Mouse (Mus musculus) natural killer cell, adult 2 months (primary cell): Measurements from ENCODE around the gene Dnm3.

Experiments used
- DNase-seq, 2 experiments: peaks; one replicate each; pipeline ENCODE4 v3.0.0; 2022; ENCODE audit warnings: low spot score in 2 of 2

Gene Dnm3

DNA sequence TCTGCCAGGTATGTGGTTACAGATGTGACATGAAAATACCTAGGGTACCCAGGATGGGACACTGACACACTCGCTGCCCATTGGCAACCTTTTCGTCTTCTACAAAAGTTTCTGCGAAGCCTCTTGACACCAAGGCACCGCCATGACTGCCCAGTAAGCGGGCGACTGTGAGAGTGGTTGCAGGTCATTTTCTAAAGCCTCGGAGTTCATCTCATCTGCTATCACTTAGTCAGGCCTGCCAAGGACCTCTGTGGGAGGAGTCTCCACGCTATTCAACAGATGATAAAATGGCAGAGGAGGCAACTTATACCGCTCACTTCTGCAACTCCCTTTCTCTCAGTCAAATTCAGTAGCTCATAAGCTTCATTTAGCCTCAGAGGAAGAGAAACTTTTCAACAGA lies 268.8 kb downstream of the Dnm3 start:
- DNase-seq: no peak

DNA sequence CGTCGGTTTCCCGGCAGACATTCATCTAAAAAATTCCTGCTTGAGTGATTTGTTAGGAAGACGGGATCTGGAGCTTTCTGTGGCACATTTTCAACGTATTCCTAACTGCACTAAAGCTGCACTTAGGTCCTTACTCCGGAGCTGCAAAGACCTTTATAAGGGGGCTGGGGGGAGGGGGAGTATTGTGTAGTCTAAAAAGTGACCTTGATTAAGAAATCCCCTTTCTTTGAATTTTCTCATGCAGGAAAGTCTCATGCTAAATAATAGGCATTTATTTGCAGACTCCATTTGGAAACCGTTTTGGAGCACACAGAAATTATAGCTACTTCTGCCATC lies 270.2 kb downstream of the Dnm3 start:
- no peak for DNase-seq

DNA sequence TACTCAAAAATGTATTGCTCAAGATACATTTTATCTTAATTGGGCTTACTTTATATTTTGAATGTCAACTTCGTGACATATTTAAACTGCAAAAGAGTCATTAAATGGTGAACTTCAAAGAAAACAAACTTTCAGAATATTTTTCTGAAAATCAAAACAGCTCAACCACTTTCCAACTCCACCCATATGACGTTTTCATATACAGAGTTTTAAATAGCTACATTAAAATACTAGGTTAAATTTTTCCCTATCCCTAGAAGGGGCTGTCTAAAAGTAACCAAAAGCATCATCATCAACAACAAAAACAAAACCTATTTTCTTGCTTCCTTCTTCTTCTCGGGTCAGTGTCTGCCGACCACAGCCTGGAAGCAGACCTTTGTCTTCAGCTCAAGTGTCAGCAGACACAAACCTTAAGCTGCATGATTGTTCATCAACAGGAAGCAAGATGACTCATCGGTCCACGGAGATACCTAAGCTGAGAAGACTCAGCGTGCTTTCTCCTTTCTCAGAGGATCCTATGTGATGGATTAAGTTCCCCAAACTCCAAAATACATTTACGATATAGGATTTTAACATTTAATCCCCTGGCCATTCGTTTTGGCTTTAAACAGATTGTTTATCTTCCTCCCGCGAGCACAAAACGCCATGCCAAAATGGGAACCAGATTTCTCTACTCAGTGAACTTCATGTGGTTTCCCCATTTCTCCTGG lies 270.7 kb downstream of the Dnm3 start:
- peak; percentile 74 to 75 for DNase-seq

DNA sequence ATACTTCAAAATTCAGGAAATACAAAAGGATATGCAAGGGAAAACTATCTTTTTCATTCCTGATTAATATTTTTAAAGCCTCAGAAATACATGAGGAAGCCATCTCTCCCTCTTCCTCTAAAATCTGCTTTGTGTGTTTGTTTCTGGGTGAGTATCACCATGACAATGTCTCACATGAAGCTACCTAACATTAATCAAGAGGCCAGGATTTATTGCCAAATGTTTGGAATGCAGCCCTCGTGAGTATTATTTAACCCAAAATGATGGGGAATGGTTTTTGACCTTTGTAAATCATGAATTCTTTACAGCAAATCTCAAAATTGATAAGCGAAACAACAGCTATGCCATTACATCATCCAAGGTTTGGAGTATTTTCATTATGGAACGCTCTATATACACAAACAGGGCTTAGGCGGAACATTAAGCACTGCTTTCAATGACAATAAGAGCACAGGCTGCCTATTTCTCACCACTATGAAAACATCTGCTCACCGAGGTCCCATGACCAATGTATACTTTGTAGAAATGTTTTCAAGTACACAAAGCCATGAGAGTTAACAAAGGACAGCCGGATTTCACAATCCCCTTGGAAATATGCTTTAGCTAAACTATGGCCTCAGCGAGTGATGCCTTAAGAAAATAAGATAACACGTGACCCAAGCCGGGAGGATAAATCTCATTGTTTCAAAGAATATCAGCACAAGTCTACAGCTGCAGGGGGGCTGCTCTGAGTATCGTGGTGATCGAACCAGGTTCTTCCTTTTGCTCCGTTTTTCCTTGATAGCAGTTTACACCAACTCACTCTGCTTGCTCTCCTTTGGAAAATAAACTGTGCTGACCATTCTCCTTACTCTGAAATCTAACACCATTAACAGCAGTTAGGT lies 275.1 kb downstream of the Dnm3 start:
- DNase-seq: no peak

DNA sequence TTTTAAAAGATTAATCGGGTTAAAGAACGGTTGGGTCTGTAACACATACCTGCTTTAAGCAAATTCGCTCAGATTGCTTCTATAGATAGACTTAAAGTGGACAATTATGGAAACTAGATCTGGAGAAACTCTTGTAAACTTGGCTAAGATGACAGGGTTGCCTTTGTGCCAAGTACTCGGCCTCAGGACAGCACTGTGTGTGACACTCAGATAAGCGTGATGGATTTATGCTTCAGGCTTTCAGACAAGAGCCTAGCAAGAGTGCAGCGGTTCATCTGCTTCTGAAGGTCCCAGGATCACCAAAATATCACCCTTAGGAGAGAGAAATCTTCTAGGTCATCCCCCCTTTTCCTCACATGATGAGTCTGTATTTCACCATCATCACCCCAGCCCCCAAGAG lies 277.4 kb downstream of the Dnm3 start:
- no peak for DNase-seq

DNA sequence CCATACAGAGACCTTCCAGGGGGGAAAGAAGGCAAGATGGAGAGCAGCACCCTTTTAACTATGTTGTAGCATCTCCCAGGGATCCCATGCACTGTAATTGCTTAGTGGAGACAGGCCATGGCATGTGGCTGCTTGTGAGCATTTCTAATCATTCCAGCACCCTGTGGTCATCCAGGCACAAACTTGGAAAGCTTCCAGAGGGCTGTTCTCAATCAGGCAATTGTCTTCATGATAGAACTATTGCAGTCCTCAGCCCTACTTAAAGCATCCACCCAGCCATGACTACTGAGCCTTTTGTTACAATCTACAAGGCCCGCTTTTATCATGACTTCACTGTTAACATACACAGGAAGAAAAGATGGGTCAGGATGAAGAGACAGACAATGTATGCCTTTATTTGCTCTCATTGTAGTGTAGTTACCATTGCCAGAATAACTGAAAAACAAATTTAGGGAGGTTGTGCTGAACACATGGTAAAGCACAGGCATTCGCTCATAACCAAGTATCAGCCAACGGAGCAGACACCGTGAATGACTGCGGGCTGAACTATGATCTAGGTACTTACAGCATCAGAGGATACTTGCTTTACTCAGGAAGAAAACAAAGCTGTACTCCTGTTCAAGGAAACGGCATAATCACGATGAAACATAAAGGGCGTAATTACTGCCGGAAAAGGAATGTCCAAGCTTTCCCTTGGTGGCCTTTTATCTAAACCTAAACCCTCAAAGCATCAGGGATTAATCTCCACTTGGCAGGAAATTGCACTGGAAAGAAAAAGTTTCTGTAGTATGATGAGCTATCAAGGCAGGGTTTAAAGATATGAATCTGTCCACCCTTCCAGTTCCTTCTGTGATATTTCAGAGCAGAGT lies 280.8 kb downstream of the Dnm3 start:
- DNase-seq: no peak

DNA sequence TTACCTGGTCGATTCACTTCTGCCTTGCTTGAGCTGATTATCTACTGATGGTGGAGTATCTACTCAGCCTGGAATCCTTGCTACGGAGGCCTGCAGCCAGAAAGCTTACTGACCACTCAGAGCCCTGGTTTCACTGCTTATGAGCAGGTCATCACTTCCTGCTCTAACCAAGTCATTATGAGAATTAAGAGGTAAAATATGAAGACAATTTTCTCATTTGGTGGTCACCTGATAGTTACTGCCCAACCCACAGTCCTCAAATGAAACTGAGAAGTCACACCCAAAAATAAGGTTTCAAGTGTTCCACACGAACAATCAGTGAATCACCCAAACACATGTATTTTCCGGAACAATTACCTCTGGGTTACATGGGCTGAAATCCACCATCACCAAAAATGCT lies 289.1 kb downstream of the Dnm3 start:
- DNase-seq: no peak

DNA sequence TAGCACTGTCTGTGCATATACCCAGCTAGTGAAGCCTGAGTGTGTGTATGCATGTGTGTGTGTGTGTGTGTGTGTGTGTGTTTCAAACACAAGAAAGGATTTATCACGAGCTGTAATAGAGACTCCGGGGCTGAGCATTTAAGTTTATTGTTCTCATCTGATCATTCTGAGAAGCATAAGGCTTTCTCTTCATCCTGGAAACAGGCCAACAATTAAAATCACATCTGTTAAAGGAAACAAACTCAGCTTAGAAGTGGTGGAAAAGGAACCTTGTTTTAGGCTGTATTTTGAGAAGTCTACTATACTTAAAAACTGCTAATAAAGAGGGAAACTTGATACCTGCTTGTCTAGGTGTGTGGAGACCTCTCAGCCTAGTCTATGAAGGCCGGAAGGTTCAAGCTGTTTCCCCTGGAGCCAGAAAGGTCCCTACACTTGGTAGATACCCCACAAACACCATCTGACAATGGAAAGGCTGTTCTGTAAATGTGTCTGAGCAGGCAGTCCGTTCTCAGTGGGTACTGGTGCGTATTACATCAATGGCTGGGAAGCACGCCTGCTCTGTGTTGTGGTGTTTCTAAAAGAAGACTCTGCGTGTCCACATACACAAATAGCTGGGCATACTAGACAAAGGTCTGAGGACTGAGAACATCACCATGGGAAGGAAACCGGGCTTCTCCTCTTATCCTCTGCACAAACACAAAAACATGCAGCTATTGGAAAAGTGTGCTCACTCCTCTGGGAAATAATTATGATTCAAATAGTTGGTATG lies 290.3 kb downstream of the Dnm3 start:
- DNase-seq: no peak

DNA sequence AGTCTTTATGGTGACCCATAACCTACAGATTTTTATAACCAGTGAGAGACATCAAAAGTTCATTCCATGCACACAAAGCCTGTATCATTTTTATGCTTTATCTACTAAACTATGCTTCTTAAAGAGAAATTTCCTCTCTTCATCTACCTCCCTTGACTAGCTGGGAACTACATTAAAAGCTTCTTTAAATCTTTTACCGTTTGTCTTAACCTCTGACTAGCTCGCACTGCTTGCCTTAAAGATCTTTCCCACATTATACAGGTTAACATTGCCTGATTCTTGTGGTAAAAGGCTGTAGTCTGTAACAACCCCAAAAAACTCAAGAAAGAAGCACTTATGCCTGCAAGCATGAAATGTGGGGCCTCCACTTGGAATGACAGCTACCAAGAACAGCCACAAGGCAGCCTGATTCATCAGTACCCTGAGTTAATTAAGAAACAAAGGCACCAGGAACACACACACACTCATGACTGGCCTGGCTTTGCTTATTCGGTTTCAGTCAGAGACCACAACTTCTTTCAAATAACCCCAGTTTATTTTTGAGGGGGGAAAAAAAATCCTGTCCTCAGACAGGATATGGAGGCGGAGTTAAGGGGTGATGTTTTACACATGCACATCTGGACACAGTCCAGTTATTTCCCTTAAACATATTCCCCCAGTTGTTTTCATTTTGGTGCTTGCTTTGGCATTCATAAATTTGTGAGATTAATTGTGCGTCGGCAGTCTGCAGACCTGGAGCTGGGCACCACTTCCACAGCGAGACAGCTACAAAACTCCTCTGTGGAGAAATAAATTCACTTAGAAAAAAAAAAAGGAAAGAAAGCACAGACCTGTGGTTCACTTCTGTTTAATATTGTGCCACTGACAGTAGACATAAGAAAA lies 291.1 kb downstream of the Dnm3 start:
- peak; percentile 28 to 29 for DNase-seq

DNA sequence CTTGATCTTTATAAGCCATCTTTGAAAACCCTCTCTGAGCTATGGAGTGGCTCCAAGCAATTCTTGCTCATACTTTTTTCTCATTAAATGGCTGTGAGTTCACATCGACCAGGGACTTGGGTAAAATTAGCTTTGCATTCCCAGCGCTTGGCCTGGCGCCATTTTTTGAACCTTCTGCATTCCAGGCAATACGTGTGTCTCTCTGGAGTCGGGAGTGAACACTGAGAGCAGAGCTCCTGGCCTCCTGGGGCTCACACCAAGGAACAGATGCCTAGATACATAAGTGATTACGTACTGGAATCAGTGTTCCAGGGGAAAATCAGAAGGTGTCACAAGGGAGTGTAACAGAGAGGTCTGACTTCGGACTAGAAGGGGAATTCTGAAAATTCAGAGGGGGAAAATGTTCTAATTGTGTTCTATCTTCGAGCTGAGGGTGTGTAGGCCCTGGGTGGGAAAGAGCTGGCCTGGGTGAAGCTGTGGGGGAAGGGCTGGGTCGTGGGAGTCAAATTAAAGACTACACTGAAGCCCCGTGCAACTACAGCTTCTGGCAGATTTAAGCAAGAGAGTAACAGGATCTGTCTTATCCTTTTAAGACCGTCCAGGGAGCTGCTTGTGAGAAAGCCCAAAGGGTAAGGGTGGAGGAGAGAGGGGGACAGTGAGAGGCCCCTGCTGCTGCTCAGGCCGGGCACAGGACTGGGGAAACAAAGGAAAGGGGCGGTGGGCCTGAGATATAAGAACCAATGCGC lies 293.7 kb downstream of the Dnm3 start:
- DNase-seq: no peak

DNA sequence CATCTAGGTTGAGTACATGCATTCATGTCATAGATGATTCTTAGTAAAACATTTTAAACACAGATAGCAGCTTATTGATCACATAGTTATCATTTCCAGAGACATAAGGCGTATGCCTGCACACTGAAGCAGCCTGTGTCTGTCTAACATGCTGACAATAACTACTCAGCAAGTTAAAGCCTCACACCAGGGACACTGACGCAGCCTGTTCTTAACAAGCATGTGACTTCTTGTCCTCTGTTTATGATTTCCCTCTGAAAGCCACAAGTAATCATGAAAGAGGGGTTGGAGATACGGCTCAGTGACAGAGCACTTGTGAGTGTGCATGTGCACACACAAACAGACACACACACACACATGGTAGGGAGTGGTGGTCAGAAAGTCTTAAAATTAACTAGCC lies 294.4 kb downstream of the Dnm3 start:
- no peak for DNase-seq

DNA sequence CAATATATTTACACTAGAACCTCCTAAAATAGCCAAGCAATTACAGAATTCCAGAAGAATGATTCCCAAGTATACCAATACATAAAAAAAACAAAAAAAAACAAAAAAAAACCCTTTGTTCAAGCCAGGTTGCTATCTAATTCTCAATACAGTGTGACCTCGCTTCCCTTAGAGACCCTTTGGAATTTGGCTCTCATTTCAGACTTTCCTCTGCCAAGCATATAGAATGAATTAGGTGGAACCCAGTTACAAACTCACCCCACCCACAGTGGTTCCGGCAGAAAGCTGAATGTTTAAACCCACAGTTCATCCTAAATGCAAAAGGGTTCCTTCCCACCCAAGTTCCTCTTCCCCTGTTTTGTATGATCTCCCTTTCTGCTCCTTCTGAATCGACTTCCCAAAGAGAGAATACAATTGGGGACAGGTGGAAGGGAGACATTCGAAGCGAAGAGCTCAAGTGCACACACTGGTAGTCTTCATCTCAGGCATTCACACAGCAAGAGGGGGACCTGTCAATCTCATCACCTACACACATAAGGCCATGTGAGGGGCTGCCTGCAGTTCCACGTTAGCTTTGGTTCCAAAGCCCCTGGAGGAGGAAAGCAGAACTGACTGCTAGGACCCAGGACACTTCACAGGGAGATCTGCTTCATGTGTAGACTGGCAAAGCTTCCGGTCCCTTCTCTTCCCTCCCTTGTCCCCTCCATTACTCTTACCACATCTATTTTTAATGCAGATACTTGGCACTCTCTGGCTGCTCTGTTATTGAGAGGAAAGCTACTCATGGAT lies 296.5 kb downstream of the Dnm3 start:
- DNase-seq: no peak

DNA sequence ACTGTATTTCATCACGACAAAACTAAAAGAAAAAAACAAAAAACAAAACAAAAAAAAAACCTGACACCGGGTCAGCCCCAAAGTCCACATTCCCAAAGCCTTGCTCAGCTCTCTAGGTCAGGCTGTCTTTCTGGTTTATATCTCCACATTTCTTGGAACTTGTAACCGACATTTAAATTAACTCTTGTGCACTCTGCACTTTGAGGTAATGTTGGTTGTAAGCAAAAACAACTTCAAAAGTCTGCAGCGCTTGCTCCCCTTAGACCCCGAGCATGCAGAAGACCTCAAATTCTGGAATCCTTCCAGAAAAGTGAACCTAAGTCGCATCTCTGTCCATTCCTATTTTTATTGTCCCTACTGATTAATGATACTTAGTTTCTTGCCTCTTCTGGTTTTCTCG lies 297.4 kb downstream of the Dnm3 start:
- DNase-seq: no peak

DNA sequence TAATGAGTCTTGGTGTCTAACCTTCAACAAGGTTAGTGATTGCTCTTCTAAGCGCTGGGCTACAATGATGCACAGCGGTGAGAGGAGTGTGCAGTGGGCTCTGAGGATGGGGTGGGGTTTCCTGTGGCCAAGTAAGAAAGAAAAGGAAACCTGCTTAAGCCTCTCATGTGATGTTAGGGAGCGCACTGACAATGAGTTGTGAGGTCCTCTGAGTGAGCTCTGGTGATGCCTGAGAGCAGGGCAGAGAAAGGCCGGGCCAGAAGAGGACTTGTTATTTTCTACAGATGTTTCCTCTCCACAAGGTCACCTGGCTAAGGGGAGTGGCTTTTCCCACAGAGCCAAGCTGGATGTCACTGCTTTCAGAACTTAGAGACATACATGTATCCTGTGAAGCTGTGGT lies 298.4 kb downstream of the Dnm3 start:
- peak; percentile 7 for DNase-seq

DNA sequence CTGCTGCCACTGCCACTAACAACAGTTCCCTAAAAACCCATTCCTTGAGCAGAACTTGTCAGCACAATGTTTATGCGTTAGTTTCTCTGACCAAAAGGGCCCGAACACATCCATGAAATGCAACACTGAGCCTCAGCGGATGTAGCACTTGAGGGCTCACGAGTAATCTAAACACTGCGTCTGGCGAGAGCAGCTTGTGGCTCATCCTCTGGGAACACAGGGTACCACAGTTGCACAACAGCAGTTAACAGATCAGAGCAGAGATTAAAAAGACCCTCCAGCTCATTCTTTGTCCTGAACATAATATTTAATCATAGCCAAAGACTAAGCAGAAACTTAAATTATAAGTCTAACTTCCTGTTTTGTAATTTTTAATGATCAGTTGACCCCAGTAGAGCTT lies 305.0 kb downstream of the Dnm3 start:
- no peak for DNase-seq

DNA sequence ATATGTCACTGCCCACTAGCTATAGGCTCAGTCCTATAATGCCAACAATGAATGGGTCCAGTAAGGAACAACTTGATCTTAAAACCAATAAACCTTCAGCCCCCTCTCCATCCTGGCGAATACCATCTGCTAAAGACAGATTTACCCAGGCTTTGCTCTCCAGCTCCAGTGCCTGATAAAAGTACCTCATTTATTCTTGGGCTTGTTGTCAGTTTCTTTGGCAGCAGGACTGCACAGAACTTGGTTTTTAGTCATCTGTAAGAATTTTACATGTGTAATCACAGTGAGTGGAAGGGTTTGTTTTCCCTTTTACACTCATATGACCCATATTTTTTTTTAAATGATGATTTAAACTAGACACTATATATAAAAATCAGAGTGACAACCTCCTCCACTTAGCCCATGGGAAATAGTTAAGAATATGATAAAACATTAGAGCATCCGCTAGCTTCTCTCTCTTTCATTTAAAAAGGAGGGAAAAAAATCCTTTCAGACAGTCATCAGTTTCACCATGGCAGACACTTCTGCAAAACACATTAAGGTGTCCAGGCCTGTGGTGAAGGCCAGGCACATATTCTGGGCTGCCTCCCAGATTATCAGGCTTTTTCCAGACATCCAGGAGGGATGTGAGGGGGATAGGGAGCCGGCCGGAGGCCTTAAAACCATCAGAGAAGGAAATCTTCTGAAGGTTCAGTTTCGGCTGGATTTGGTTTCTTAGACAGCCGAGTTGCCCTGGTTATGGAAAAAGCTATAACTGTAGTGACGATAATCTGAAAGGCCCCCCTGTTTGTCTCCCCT lies 313.9 kb downstream of the Dnm3 start:
- DNase-seq: no peak

DNA sequence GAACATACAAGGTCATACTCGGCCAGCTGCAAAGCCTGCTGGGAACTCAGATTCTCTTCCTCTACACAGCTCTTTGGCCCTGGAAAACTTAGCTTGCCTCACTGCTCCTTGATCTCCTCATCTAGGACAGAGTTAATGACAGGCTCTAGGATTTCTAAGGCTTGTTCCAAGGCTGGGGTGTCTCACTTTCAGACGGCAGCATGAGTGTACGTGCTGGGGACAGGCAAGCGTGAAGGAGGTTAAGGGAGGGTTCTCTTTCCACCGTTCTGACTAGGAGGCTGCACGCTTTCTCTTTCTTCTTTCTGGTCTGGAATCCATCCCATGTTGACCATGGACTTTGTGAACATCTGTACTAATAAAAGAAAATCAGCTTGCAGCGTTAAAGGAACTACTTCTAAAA lies 315.2 kb downstream of the Dnm3 start:
- DNase-seq: no peak

DNA sequence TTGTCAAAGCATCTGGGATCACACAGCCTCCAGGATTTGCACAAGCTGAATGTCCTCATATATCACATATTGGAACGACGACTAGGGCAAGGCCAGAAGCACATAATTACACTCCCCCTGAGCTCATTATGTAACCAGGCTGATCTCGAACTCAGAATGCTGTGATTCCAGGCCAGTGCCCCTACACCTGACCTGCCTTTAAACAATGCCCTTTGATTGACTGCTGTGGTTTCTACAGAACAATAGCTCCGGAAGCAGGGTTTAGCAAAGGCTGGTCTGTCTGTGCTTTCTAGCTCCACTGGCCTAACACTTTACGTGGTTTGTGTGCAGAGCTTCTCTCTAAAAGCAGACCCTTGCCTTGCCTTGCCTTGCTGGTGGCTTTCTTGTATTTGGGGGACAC lies 315.6 kb downstream of the Dnm3 start:
- peak; percentile 2 to 24 for DNase-seq
